8 mouse cellular contexts compared by ENCODE assay signal in the genomic region with DNA sequence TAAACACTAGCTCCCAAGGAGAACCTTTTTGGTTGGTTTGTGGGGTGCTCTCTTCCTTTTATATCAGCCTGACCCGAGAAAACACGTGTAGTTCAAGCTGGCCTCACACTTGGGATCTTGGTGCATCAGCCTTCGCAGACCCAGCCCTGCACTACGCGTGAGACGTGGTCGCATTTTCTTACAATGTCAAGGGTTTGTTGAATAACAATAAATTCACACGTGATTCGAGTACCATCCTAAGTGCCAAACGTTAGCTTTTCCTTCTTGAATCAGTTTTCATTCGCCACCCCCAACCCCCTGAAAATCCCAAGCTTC. TPM values are rescaled to one million over a fixed set of nuclear protein-coding genes. Genes with fewer than 3 reads are reported as not detected.
DNase-seq lines count a peak whose midpoint lies in the region; ATAC-seq and TF ChIP-seq lines count a peak whose summit lies in the region.

No protein-coding gene starts in this region.

- peaks cover 40% of the 10 kb centered on the region for H3K36me3 ChIP-seq in C2C12 (ENCODE audit: control insufficient read depth, insufficient read depth)
- peaks cover 36% of the 10 kb centered on the region for H3K36me3 ChIP-seq in forebrain, embryonic 10.5 days (replicated peaks)
- peaks cover 32% of the 10 kb centered on the region for H3K36me3 ChIP-seq in liver, embryonic 13.5 days

- no peaks in the 10 kb centered on the region for H3K27me3 ChIP-seq in C2C12 (ENCODE audit: control insufficient read depth, insufficient read depth, insufficient read length)
- no peaks in the 10 kb centered on the region for H3K27me3 ChIP-seq in forebrain, embryonic 10.5 days (ENCODE audit: poor library complexity, severe bottlenecking)
- H3K27me3 ChIP-seq in liver, embryonic 13.5 days = no peaks in the 10 kb centered on the region

- DNase-seq in frontal cortex, postnatal 36 days (ENCODE audit: low spot score in 2 of 2) = no peak
- no peak for DNase-seq in forebrain, embryonic 10.5 days (ENCODE audit: extremely low spot score, low spot score)
- no peak for DNase-seq in liver, embryonic 13.5 days
- DNase-seq in adrenal gland, adult (ENCODE audit: inconsistent age in 2 of 2, low spot score in 1 of 2) = no peak
- no peak for DNase-seq in layer of hippocampus, adult 8-10 months (ENCODE audit: low spot score in 2 of 2)
- no peak for DNase-seq in adrenal gland, adult 8-10 months

- peaks cover 46% of the 10 kb centered on the region for H3K4me1 ChIP-seq in forebrain, embryonic 10.5 days
- H3K4me1 ChIP-seq in liver, embryonic 13.5 days (replicated peaks) = peaks cover 59% of the 10 kb centered on the region

- peak overlapping the region; percentile 69 for H3ac ChIP-seq in C2C12 (ENCODE audit: control insufficient read depth, insufficient read length, low read depth)

- H3K9me3 ChIP-seq in forebrain, embryonic 10.5 days = no peaks in the 10 kb centered on the region
- H3K9me3 ChIP-seq in liver, embryonic 13.5 days (replicated peaks) = no peaks in the 10 kb centered on the region

- peak overlapping the region; percentile 78 for H3K9ac ChIP-seq in liver, embryonic 13.5 days

- peak overlapping the region; percentile 94 for H3K4me2 ChIP-seq in liver, embryonic 13.5 days

- no peak for TF ChIP-seq CTCF in C2C12 (IDR thresholded peaks at IDR 0.05; ENCODE audit: control insufficient read depth, insufficient read depth, insufficient read length)

- peaks cover 65% of the 10 kb centered on the region for H3K79me2 ChIP-seq in C2C12 (ENCODE audit: control insufficient read depth, insufficient read depth)

- peak overlapping the region; percentile 46 for H3K4me3 ChIP-seq in C2C12 (ENCODE audit: insufficient read depth, poor library complexity, severe bottlenecking)
- H3K4me3 ChIP-seq in forebrain, embryonic 10.5 days = peak overlapping the region; percentile 67
- peak overlapping the region; percentile 69 for H3K4me3 ChIP-seq in liver, embryonic 13.5 days (replicated peaks)

- H3K27ac ChIP-seq in forebrain, embryonic 10.5 days = peak overlapping the region; percentile 95
- H3K27ac ChIP-seq in liver, embryonic 13.5 days = peak overlapping the region; percentile 74

- H3K79me3 ChIP-seq in C2C12 (ENCODE audit: low read depth) = peaks cover 48% of the 10 kb centered on the region

- 6% methylated on average over 11 of the region's 11 CpGs for WGBS in forebrain, embryonic 10.5 days
- WGBS in liver, embryonic 13.5 days (ENCODE audit: insufficient replicate concordance) = 4% methylated on average over 11 of the region's 11 CpGs

- peak; percentile 2; the same call in 1 of the 2 replicates for ATAC-seq in frontal cortex, adult (ENCODE audit: low TSS enrichment)
- peak; percentile 1; the same call in 1 of the 2 replicates for ATAC-seq in liver, embryonic 13.5 days (ENCODE audit: low read depth)

TF ChIP-seq in C2C12, 6 proteins besides CTCF, POLR2A, EP300 and RAD21:
- no peak for TF ChIP-seq MYOD1 (IDR thresholded peaks at IDR 0.05; ENCODE audit: control insufficient read depth, insufficient read length, low read depth)

RNA-seq across cellular contexts. Expression of a gene that starts 14.0 kb away (rescaled TPM):
- 183 TPM for polyA plus RNA-seq in C2C12 (2012; fragmentation: generic; extraction: Trizol)
- 95.0 and 104 TPM in 2 replicates for polyA plus RNA-seq in forebrain, embryonic 10.5 days (2016; fragmentation: Nextera tagmentation; extraction: Ambion mirVana)
- 49.7 and 60.4 TPM in 2 replicates for polyA plus RNA-seq in liver, embryonic 13.5 days (2015; fragmentation: Nextera tagmentation; extraction: Ambion mirVana)
- total RNA-seq in layer of hippocampus, adult 8-10 months (2022) = 100 to 1,000 TPM; 104 to 115 (median 109) TPM
- 100 to 1,000 TPM; 160 to 183 (median 173) TPM for total RNA-seq in adrenal gland, adult 8-10 months (2022)
